Mouse (Mus musculus) limb, embryonic 14.5 days (tissue): ENCODE data around the gene Sdhaf1. TPM values are rescaled to one million over a fixed set of nuclear protein-coding genes. Genes with fewer than 3 reads are reported as not detected.
A peak's percentile ranks its signal among the peaks of the same experiment; 100 is the strongest.

ENCODE experiments used
- ATAC-seq: fragments of 200-750 bp; cut with Nextera tagmentation; 2 replicates; pipeline ENCODE4 v1.8.0; 2017; ENCODE audit warnings: low read depth, moderate number of reproducible peaks, moderate TSS enrichment; ENCODE audit not compliant: low FRiP score
- DNase-seq: peaks from one replicate; pipeline ENCODE4 v3.0.0-alpha.2; 2015; ENCODE audit warnings: low spot score
- H3K27ac ChIP-seq: fragments of 300-500 bp; sonication (generic); replicated peaks from 2 replicates; pipeline ENCODE4 v1.5.1; 2014; ENCODE audit warnings: low read depth, mild to moderate bottlenecking, low read length, moderate library complexity, mixed read lengths
- H3K27me3 ChIP-seq: fragments of 300-500 bp; sonication (generic); 2 replicates; pipeline ENCODE4 v1.6.1; 2014; ENCODE audit warnings: low read length, mixed read lengths; ENCODE audit not compliant: control insufficient read depth, insufficient read depth
- H3K36me3 ChIP-seq: fragments of 300-500 bp; sonication (generic); 2 replicates; pipeline ENCODE4 v1.6.1; 2014; ENCODE audit warnings: mild to moderate bottlenecking, low read length, moderate library complexity, mixed read lengths; ENCODE audit not compliant: control insufficient read depth, insufficient read depth
- H3K4me1 ChIP-seq: fragments of 300-500 bp; sonication (generic); 2 replicates; pipeline ENCODE4 v1.6.1; 2014; ENCODE audit warnings: antibody characterized with exemption, low read length, mixed read lengths; ENCODE audit not compliant: control insufficient read depth, insufficient read depth
- H3K4me2 ChIP-seq: fragments of 300-500 bp; sonication (generic); replicated peaks from 2 replicates; pipeline ENCODE4 v1.6.1; 2014; ENCODE audit warnings: low read depth, mild to moderate bottlenecking, low read length, moderate library complexity; ENCODE audit not compliant: severe bottlenecking
- H3K4me3 ChIP-seq: fragments of 300-500 bp; sonication (generic); replicated peaks from 2 replicates; pipeline ENCODE4 v1.5.1; 2014; ENCODE audit warnings: low read length
- H3K9ac ChIP-seq: fragments of 300-500 bp; sonication (generic); 2 replicates; pipeline ENCODE4 v1.6.1; 2014; ENCODE audit warnings: mild to moderate bottlenecking, low read depth, low read length, moderate library complexity; ENCODE audit not compliant: severe bottlenecking
- H3K9me3 ChIP-seq: fragments of 300-500 bp; sonication (generic); 2 replicates; pipeline ENCODE4 v1.6.1; 2016; ENCODE audit warnings: low read length; ENCODE audit not compliant: control insufficient read depth
- POLR2A ChIP-seq: fragments of 200-500 bp; IDR thresholded peaks from 2 replicates; pipeline ENCODE4 v1.8.0; 2012; ENCODE audit warnings: inconsistent platforms, mild to moderate bottlenecking, moderate library complexity, borderline replicate concordance; ENCODE audit not compliant: insufficient read depth, insufficient read length; ENCODE audit errors: extremely low read depth
- WGBS: fragments of 180-500 bp; shearing (Covaris S2); extraction: QIAGEN DNeasy Blood & Tissue Kit; methylation state at CpG from one replicate; pipeline ENCODE4 v1.1.7; 2014; 5-methylcytosine and 5-hydroxymethylcytosine counted together
- polyA plus RNA-seq, 2 experiments: library from polyadenylated mRNA; depleted of rRNA in 1 of 2; stranded (reverse) in 1 of 2; unstranded in 1 of 2; fragments of >200 nt; fragmentation: Nextera tagmentation in 1 of 2; extraction: Ambion mirVana in 1 of 2; gene quantifications; 2 replicates each; pipeline versions ENCODE4 v1.2.1 to v1.2.3; 2012 to 2014

The Sdhaf1 gene
- polyA plus RNA-seq, 2 experiments = 18.6 to 20.7 TPM

DNA sequence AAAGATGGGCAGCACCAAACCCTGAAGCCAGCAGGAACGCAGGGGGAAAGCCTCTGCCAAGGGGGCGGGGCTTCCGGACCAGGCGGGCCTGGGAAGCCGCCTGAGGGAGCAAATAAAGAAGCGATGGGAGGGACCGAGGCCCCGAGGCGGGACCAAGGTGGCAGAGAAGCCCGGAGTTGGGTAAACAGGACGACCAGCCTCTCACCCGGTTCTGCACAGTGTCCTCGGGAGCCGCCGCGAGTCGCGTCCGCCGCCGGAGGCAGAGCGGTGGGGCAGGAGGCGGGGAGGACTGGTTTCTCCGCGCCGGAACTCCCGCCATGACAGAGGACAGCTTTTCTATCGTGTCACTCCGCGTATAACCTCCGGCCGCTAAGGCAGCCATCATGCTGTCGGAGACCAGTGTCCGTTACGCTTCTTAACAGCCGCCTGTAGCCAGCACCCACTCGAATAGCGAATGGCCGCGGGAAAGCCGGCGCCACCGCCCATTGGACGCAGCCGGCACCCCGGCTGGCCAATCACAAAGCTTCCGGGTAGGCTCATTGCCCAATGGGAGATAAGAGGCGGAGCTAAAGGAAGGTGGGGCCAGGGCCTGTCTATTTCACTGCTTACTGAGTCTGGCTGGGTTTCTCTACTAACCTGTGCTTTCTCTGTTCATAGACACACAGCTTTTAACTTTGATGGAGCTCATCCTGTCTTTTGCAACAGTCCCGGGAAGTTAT, 43.6 kb downstream of the Sdhaf1 start, which contains the start of the genes Thap8 and Wdr62:
Gene Thap8 (plus strand): TSS at position 144 of the 719 bp plus-strand sequence.
Gene Wdr62 (minus strand): TSS at position 469 of the 719 bp plus-strand sequence.
- under 1% methylated on average over 49 of the region's 49 CpGs for WGBS
- H3K27me3 ChIP-seq = no peaks in the 10 kb centered on the region
- H3K4me2 ChIP-seq = peak within 1 kb of the TSS; percentile 92
- H3K36me3 ChIP-seq = no peaks in the 10 kb centered on the region
- TF ChIP-seq POLR2A = 0 out of 2 replicates have a peak, but pooled peaks have one; percentile 35
- DNase-seq (peak; percentile 97), ATAC-seq (peak; percentile 96)
- H3K4me3 ChIP-seq = peak within 1 kb of the TSS; percentile 73
- H3K9ac ChIP-seq = peak within 1 kb of the TSS; percentile 50
- peak within 1 kb of the TSS; percentile 92 for H3K27ac ChIP-seq
- no peaks in the 10 kb centered on the region for H3K9me3 ChIP-seq
- H3K4me1 ChIP-seq = peaks cover 5% of the 10 kb centered on the region; the same call in 1 of the 2 replicates

GRCm38 (mm10) chr7:30279536-30279935, 44.2 kb downstream of the Sdhaf1 start:
- Histone ChIP-seq H3K27me3 (no peaks in the 10 kb centered on the region), H3K36me3 (no peaks in the 10 kb centered on the region), H3K4me2 (peak overlapping the region; percentile 92), H3K27ac (0 out of 2 replicates have a peak overlapping the region, but pooled peaks have one; percentile 92), H3K9ac (peak overlapping the region; percentile 50; the same call in 1 of the 2 replicates), H3K4me1 (peaks cover 5% of the 10 kb centered on the region; the same call in 1 of the 2 replicates), H3K4me3 (peak overlapping the region; percentile 73), H3K9me3 (no peaks in the 10 kb centered on the region)
- TF ChIP-seq POLR2A = no peak
- no peak for ATAC-seq
- WGBS = 2% methylated on average over 6 of the region's 6 CpGs
- no peak for DNase-seq

GRCm38 (mm10) chr7:30278911-30279310, 44.8 kb downstream of the Sdhaf1 start:
- H3K9ac ChIP-seq = no peak overlapping the region
- H3K4me1 ChIP-seq = peaks cover 5% of the 10 kb centered on the region; the same call in 1 of the 2 replicates
- H3K36me3 ChIP-seq = no peaks in the 10 kb centered on the region
- H3K27ac ChIP-seq = no peak overlapping the region
- H3K27me3 ChIP-seq = no peaks in the 10 kb centered on the region
- ATAC-seq = no peak
- DNase-seq = no peak
- WGBS = 47% methylated on average over 2 of the region's 2 CpGs
- H3K4me3 ChIP-seq = no peak overlapping the region
- no peaks in the 10 kb centered on the region for H3K9me3 ChIP-seq
- TF ChIP-seq POLR2A = no peak
- 0 out of 2 replicates have a peak overlapping the region, but pooled peaks have one; percentile 92 for H3K4me2 ChIP-seq

DNA sequence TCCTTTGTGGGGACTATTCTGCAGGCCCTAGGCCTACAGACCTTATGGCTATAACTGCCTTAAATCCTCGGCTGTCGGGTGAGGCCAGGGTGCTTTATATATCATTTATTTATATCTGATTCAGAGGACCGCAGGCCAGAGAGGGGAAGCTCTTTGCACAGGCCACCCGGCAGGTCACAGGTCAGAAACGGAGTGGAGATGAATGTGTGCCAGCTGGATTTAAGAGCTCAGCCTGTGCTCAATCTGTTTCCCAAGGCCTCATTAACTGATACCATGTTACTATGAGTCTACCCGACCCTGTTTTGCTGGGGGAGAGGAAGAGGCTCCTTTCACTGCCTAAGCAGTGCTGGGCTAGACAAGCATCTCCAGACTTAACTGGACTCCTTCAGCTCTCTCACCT, 49.3 kb downstream of the Sdhaf1 start:
- Histone ChIP-seq H3K9me3 (no peaks in the 10 kb centered on the region), H3K27me3 (no peaks in the 10 kb centered on the region), H3K4me3 (no peak overlapping the region), H3K4me2 (no peak overlapping the region), H3K9ac (no peak overlapping the region), H3K4me1 (peaks cover under 1% of the 10 kb centered on the region; the same call in 1 of the 2 replicates), H3K36me3 (no peaks in the 10 kb centered on the region), H3K27ac (no peak overlapping the region)
- WGBS = 73% methylated on average over 6 of the region's 6 CpGs
- no peak for ATAC-seq
- DNase-seq = no peak
- no peak for TF ChIP-seq POLR2A

Other genes with a start within 250 kb of the Sdhaf1 start
Only the 30 nearest of the 32 such genes appear.
- 1.1 and 1.2 TPM in 2 replicates for gene Gm26920, start 233.5 kb downstream of the Sdhaf1 start, polyA plus RNA-seq (2012; rRNA removed)
- 3.5 and 3.6 TPM in 2 replicates for gene Gm26920, start 233.5 kb downstream of the Sdhaf1 start, polyA plus RNA-seq (2014; fragmentation: Nextera tagmentation; extraction: Ambion mirVana)
- 8.0 and 9.3 TPM in 2 replicates for gene Zfp566, start 233.4 kb downstream of the Sdhaf1 start, polyA plus RNA-seq (2012; rRNA removed)
- 11.0 and 13.2 TPM in 2 replicates for gene Zfp566, start 233.4 kb downstream of the Sdhaf1 start, polyA plus RNA-seq (2014; fragmentation: Nextera tagmentation; extraction: Ambion mirVana)
- gene Zfp260, start 229.1 kb downstream of the Sdhaf1 start, polyA plus RNA-seq (2012; rRNA removed) = 53.3 and 63.7 TPM in 2 replicates
- gene Zfp260, start 229.1 kb downstream of the Sdhaf1 start, polyA plus RNA-seq (2014; fragmentation: Nextera tagmentation; extraction: Ambion mirVana) = 140 and 159 TPM in 2 replicates
- 5.8 TPM in 2 replicates for gene Zfp382, start 202.0 kb downstream of the Sdhaf1 start, polyA plus RNA-seq (2012; rRNA removed)
- 5.0 and 5.9 TPM in 2 replicates for gene Zfp382, start 202.0 kb downstream of the Sdhaf1 start, polyA plus RNA-seq (2014; fragmentation: Nextera tagmentation; extraction: Ambion mirVana)
- gene Zfp146, start 154.1 kb downstream of the Sdhaf1 start, polyA plus RNA-seq (2012; rRNA removed) = 66.8 and 93.4 TPM in 2 replicates
- gene Zfp146, start 154.1 kb downstream of the Sdhaf1 start, polyA plus RNA-seq (2014; fragmentation: Nextera tagmentation; extraction: Ambion mirVana) = 19.9 and 20.3 TPM in 2 replicates
- gene Cox7a1, start 139.8 kb downstream of the Sdhaf1 start, polyA plus RNA-seq (2012; rRNA removed) = 1.5 and 2.7 TPM in 2 replicates
- gene Cox7a1, start 139.8 kb downstream of the Sdhaf1 start, polyA plus RNA-seq (2014; fragmentation: Nextera tagmentation; extraction: Ambion mirVana) = 3.3 and 4.5 TPM in 2 replicates
- gene Capns1, start 125.1 kb downstream of the Sdhaf1 start, polyA plus RNA-seq (2012; rRNA removed) = 392 and 597 TPM in 2 replicates
- 116 and 117 TPM in 2 replicates for gene Capns1, start 125.1 kb downstream of the Sdhaf1 start, polyA plus RNA-seq (2014; fragmentation: Nextera tagmentation; extraction: Ambion mirVana)
- 227 and 250 TPM in 2 replicates for gene Polr2i, start 91.9 kb downstream of the Sdhaf1 start, polyA plus RNA-seq (2012; rRNA removed)
- gene Polr2i, start 91.9 kb downstream of the Sdhaf1 start, polyA plus RNA-seq (2014; fragmentation: Nextera tagmentation; extraction: Ambion mirVana) = 180 and 186 TPM in 2 replicates
- 78.9 and 90.3 TPM in 2 replicates for gene Tbcb, start 91.6 kb downstream of the Sdhaf1 start, polyA plus RNA-seq (2012; rRNA removed)
- gene Tbcb, start 91.6 kb downstream of the Sdhaf1 start, polyA plus RNA-seq (2014; fragmentation: Nextera tagmentation; extraction: Ambion mirVana) = 168 and 185 TPM in 2 replicates
- gene Ovol3, start 88.2 kb downstream of the Sdhaf1 start, polyA plus RNA-seq (2012; rRNA removed) = 0.24 and 0.42 TPM in 2 replicates
- 0.29 and 0.72 TPM in 2 replicates for gene Ovol3, start 88.2 kb downstream of the Sdhaf1 start, polyA plus RNA-seq (2014; fragmentation: Nextera tagmentation; extraction: Ambion mirVana)
- gene Thap8, start 43.8 kb downstream of the Sdhaf1 start, polyA plus RNA-seq (2012; rRNA removed) = 0.10 and 0.23 TPM in 2 replicates
- 0.15 TPM in 1 of 2 replicates, not detected in the other for gene Thap8, start 43.8 kb downstream of the Sdhaf1 start, polyA plus RNA-seq (2014; fragmentation: Nextera tagmentation; extraction: Ambion mirVana)
- 22.9 and 26.4 TPM in 2 replicates for gene Wdr62, start 43.5 kb downstream of the Sdhaf1 start, polyA plus RNA-seq (2012; rRNA removed)
- gene Wdr62, start 43.5 kb downstream of the Sdhaf1 start, polyA plus RNA-seq (2014; fragmentation: Nextera tagmentation; extraction: Ambion mirVana) = 7.8 and 8.8 TPM in 2 replicates
- gene Clip3, start 32.2 kb downstream of the Sdhaf1 start, polyA plus RNA-seq (2012; rRNA removed) = 106 and 122 TPM in 2 replicates
- gene Clip3, start 32.2 kb downstream of the Sdhaf1 start, polyA plus RNA-seq (2014; fragmentation: Nextera tagmentation; extraction: Ambion mirVana) = 55.1 and 56.7 TPM in 2 replicates
- 124 and 169 TPM in 2 replicates for gene Alkbh6, start 15.2 kb downstream of the Sdhaf1 start, polyA plus RNA-seq (2012; rRNA removed)
- gene Alkbh6, start 15.2 kb downstream of the Sdhaf1 start, polyA plus RNA-seq (2014; fragmentation: Nextera tagmentation; extraction: Ambion mirVana) = 79.7 and 86.6 TPM in 2 replicates
- 141 and 209 TPM in 2 replicates for gene Syne4, start 9.1 kb downstream of the Sdhaf1 start, polyA plus RNA-seq (2012; rRNA removed)
- 40.3 and 56.2 TPM in 2 replicates for gene Syne4, start 9.1 kb downstream of the Sdhaf1 start, polyA plus RNA-seq (2014; fragmentation: Nextera tagmentation; extraction: Ambion mirVana)
- 0.98 and 1.1 TPM in 2 replicates for gene E130208F15Rik, start 2.2 kb downstream of the Sdhaf1 start, polyA plus RNA-seq (2012; rRNA removed)
- gene E130208F15Rik, start 2.2 kb downstream of the Sdhaf1 start, polyA plus RNA-seq (2014; fragmentation: Nextera tagmentation; extraction: Ambion mirVana) = not detected in 2 replicates
- gene Lrfn3, start 38.9 kb upstream of the Sdhaf1 start, polyA plus RNA-seq (2012; rRNA removed) = 11.5 and 17.7 TPM in 2 replicates
- 6.3 and 6.9 TPM in 2 replicates for gene Lrfn3, start 38.9 kb upstream of the Sdhaf1 start, polyA plus RNA-seq (2014; fragmentation: Nextera tagmentation; extraction: Ambion mirVana)
- 54.2 and 79.2 TPM in 2 replicates for gene Tyrobp, start 89.9 kb upstream of the Sdhaf1 start, polyA plus RNA-seq (2012; rRNA removed)
- gene Tyrobp, start 89.9 kb upstream of the Sdhaf1 start, polyA plus RNA-seq (2014; fragmentation: Nextera tagmentation; extraction: Ambion mirVana) = 69.8 and 84.7 TPM in 2 replicates
- gene Hcst, start 96.0 kb upstream of the Sdhaf1 start, polyA plus RNA-seq (2012; rRNA removed) = 1.9 and 2.2 TPM in 2 replicates
- 0.70 and 3.0 TPM in 2 replicates for gene Hcst, start 96.0 kb upstream of the Sdhaf1 start, polyA plus RNA-seq (2014; fragmentation: Nextera tagmentation; extraction: Ambion mirVana)
- gene Nfkbid, start 97.8 kb upstream of the Sdhaf1 start, polyA plus RNA-seq (2012; rRNA removed) = 3.0 and 3.5 TPM in 2 replicates
- gene Nfkbid, start 97.8 kb upstream of the Sdhaf1 start, polyA plus RNA-seq (2014; fragmentation: Nextera tagmentation; extraction: Ambion mirVana) = 1.7 and 2.2 TPM in 2 replicates
- 41.9 and 55.5 TPM in 2 replicates for gene Aplp1, start 121.6 kb upstream of the Sdhaf1 start, polyA plus RNA-seq (2012; rRNA removed)
- 31.4 and 37.4 TPM in 2 replicates for gene Aplp1, start 121.6 kb upstream of the Sdhaf1 start, polyA plus RNA-seq (2014; fragmentation: Nextera tagmentation; extraction: Ambion mirVana)
- 0.06 and 0.13 TPM in 2 replicates for gene Kirrel2, start 133.8 kb upstream of the Sdhaf1 start, polyA plus RNA-seq (2012; rRNA removed)
- gene Kirrel2, start 133.8 kb upstream of the Sdhaf1 start, polyA plus RNA-seq (2014; fragmentation: Nextera tagmentation; extraction: Ambion mirVana) = 0.07 TPM in 1 of 2 replicates, not detected in the other
- gene Nphs1, start 134.4 kb upstream of the Sdhaf1 start, polyA plus RNA-seq (2012; rRNA removed) = 0.03 and 0.06 TPM in 2 replicates
- gene Nphs1, start 134.4 kb upstream of the Sdhaf1 start, polyA plus RNA-seq (2014; fragmentation: Nextera tagmentation; extraction: Ambion mirVana) = 0.14 and 0.23 TPM in 2 replicates
- 0.04 and 0.11 TPM in 2 replicates for gene Prodh2, start 169.7 kb upstream of the Sdhaf1 start, polyA plus RNA-seq (2012; rRNA removed)
- gene Prodh2, start 169.7 kb upstream of the Sdhaf1 start, polyA plus RNA-seq (2014; fragmentation: Nextera tagmentation; extraction: Ambion mirVana) = not detected in 2 replicates
- 66.1 and 91.7 TPM in 2 replicates for gene Arhgap33, start 211.2 kb upstream of the Sdhaf1 start, polyA plus RNA-seq (2012; rRNA removed)
- gene Arhgap33, start 211.2 kb upstream of the Sdhaf1 start, polyA plus RNA-seq (2014; fragmentation: Nextera tagmentation; extraction: Ambion mirVana) = 9.7 and 14.2 TPM in 2 replicates
- gene Hspb6, start 228.3 kb upstream of the Sdhaf1 start, polyA plus RNA-seq (2012; rRNA removed) = 15.4 and 18.6 TPM in 2 replicates
- gene Hspb6, start 228.3 kb upstream of the Sdhaf1 start, polyA plus RNA-seq (2014; fragmentation: Nextera tagmentation; extraction: Ambion mirVana) = 15.7 and 16.8 TPM in 2 replicates
- 31.8 and 47.3 TPM in 2 replicates for gene Proser3, start 228.4 kb upstream of the Sdhaf1 start, polyA plus RNA-seq (2012; rRNA removed)
- 9.4 and 10.8 TPM in 2 replicates for gene Proser3, start 228.4 kb upstream of the Sdhaf1 start, polyA plus RNA-seq (2014; fragmentation: Nextera tagmentation; extraction: Ambion mirVana)
- 35.8 and 38.7 TPM in 2 replicates for gene Lin37, start 235.9 kb upstream of the Sdhaf1 start, polyA plus RNA-seq (2012; rRNA removed)
- gene Lin37, start 235.9 kb upstream of the Sdhaf1 start, polyA plus RNA-seq (2014; fragmentation: Nextera tagmentation; extraction: Ambion mirVana) = 38.5 and 45.8 TPM in 2 replicates
- 71.8 and 75.8 TPM in 2 replicates for gene U2af1l4, start 239.4 kb upstream of the Sdhaf1 start, polyA plus RNA-seq (2012; rRNA removed)
- 95.6 and 99.2 TPM in 2 replicates for gene U2af1l4, start 239.4 kb upstream of the Sdhaf1 start, polyA plus RNA-seq (2014; fragmentation: Nextera tagmentation; extraction: Ambion mirVana)
- 7.3 and 8.9 TPM in 2 replicates for gene Gm49396, start 239.4 kb upstream of the Sdhaf1 start, polyA plus RNA-seq (2012; rRNA removed)
- gene Gm49396, start 239.4 kb upstream of the Sdhaf1 start, polyA plus RNA-seq (2014; fragmentation: Nextera tagmentation; extraction: Ambion mirVana) = 5.0 and 7.4 TPM in 2 replicates